Mouse (Mus musculus) gastrocnemius, postnatal 36 days (tissue): Measurements from ENCODE around the gene Fau. TPM values are rescaled to one million over a fixed set of nuclear protein-coding genes. Genes with fewer than 3 reads are reported as not detected.
"Not testable (repeated sequence)": the region's sequence is repeated elsewhere in the genome, so short reads cannot be mapped to it uniquely, and the experiment has no call there.

Experiments
- DNase-seq, 2 experiments: peaks; one replicate each; pipeline ENCODE4 v3.0.0; 2022
- intact Hi-C: fragments of 180-260 bp; cut with DNase I; formaldehyde crosslinking; loops from one replicate; pipeline ENCODE4 v1.15.1; 2025
- total RNA-seq, 2 experiments: library from RNA; stranded (reverse); gene quantifications; 2 replicates each; pipeline ENCODE4 v1.2.3; 2021

The Fau gene
- total RNA-seq, 2 experiments from 2014 or later: 333 to 400 TPM

GRCm38 (mm10) chr19:6044102-6044501 is 13.5 kb upstream of the Fau start:
- DNase-seq, intact Hi-C loops: not testable (repeated sequence)

GRCm38 (mm10) chr19:6045366-6046293 is 12.0 kb upstream of the Fau start:
- intact Hi-C loops: no loop called here
- DNase-seq: no peak

GRCm38 (mm10) chr19:6046294-6047153 is 11.1 kb upstream of the Fau start, which contains the start of gene Syvn1:
Gene Syvn1, plus strand, starts transcription at chr19:6046576.
- intact Hi-C loops: no loop called here

GRCm38 (mm10) chr19:6047154-6047898 is 10.3 kb upstream of the Fau start:
- intact Hi-C loops: no loop called here
- DNase-seq: no peak

More at GRCm38 (mm10) chr19:6046294-6047153, 11.1 kb upstream of the Fau start, which contains the start of gene Syvn1:
- DNase-seq: peak; percentile 82 to 85

GRCm38 (mm10) chr19:6047899-6048166 is 9.8 kb upstream of the Fau start:
- intact Hi-C loops: no loop called here
- no peak for DNase-seq

GRCm38 (mm10) chr19:6048681-6049410 is 8.8 kb upstream of the Fau start:
- no peak for DNase-seq
- intact Hi-C loops: no loop called here

DNA sequence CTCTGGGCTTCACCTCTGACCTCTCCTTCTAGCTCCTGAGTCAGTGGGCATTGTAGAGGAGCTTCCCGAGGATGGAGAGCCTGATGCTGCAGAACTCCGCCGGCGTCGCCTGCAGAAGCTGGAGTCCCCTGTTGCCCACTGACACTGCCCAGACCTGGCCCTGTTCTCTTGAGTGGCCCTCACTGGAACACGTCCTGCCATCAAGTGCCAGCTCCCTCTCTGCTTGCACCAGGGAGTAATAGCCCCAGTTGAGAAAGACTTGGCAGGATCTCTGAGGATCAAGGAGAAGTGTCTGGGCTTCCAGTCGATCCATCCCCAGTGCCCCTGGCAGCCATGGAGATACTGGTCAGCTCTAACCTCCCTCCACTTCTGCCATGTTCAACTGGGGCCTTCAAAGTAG is 5.1 kb upstream of the Fau start:
- intact Hi-C loops: no loop called here
- no peak for DNase-seq

GRCm38 (mm10) chr19:6054296-6054695 is 3.3 kb upstream of the Fau start:
- intact Hi-C loops: no loop called here
- no peak for DNase-seq

DNA sequence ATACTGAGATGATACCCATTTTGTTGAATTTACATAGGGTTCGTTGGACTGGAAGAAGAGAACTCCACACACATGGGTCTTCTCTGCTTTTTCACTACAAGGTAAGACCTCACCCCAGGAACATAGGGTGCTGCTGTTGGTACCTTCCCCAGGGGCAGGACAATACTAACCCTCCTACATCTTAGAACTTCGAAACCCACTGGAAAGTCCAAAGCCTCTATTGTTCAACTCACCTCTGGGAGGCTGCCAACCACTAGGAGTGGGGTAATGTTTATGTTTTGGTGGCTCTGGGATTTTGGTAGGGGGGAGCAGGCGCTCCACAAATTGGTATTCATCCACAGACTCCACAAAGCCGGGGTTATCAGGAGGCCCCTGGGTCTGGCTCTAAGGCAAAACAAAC is 948 bp upstream of the Fau start:
- intact Hi-C loops: no loop called here
- DNase-seq: no peak

GRCm38 (mm10) chr19:6058513-6058912 is 869 bp downstream of the Fau start:
- intact Hi-C loops: no loop called here
- DNase-seq: no peak

DNA sequence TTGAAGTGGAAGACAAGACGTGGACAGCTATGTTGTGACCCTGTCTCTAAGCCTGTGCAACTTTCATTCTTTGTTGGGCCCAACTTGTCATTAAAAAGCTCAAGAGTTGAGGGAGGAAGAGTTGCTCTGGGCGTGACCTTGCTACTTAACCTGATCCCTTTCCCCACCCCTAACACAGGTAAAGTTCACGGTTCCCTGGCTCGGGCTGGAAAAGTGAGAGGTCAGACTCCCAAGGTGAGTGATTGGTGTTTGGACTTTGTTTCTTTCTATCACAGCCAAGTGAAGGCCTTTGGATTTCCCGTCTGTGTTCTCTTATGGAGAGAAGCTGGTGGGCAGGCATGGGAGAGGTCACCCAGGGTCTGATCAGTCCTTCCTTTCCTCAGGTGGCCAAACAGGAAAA is 1.3 kb downstream of the Fau start:
- intact Hi-C loops: loop anchor here (1.0 kb wide), 1 partner anchor 25 kb away; the partner anchor contains the start of genes Cdca5 and Zfpl1

GRCm38 (mm10) chr19:6061021-6061533 is 3.4 kb downstream of the Fau start, which contains the start of gene Znhit2:
Gene Znhit2, plus strand, starts transcription at chr19:6061192.
- intact Hi-C loops: no loop called here
- peak; percentile 88 to 90 for DNase-seq

More for the DNA sequence above, 1.3 kb downstream of the Fau start:
- no peak for DNase-seq

DNA sequence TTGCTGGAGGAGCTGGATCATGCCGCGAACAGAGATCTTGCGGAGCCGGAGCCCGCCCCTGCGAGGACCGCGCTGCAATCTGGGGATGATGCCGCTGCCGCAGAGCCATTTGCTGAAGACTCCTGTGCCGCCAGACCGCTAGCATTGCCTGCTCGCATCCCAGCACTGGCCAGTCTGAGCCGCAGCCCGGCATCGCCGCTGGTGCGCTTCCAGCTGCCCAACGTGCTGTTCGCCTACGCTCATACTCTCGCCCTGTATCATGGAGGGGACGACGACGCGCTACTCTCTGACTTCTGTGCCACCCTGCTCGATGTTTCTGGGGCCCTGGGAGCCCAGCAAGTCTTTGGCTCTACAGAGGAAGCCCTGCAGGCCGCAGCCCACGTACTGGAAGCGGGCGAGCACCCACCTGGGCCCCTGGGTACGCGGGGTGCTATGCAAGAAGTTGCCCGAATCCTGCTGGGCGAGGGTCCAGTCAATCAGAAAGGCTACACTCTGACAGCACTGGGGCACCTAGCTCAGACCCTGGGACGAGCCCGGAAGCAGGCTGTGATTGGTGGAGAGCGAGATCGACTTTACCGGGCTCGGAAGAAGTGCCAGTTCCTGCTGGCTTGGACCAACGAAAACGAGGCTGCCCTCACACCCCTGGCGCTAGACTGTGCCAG is 4.1 kb downstream of the Fau start:
- intact Hi-C loops: no loop called here
- no peak for DNase-seq

GRCm38 (mm10) chr19:6062418-6062817 is 4.8 kb downstream of the Fau start:
- intact Hi-C loops: no loop called here
- no peak for DNase-seq

GRCm38 (mm10) chr19:6063081-6063480 is 5.4 kb downstream of the Fau start:
- intact Hi-C loops: no loop called here
- DNase-seq: no peak

- intact Hi-C loops: no loop called here
- DNase-seq: no peak
These were observed 8.9 kb downstream of the Fau start for GRCm38 (mm10) chr19:6066571-6066970.

GRCm38 (mm10) chr19:6067011-6067723 is 9.5 kb downstream of the Fau start:
- intact Hi-C loops: no loop called here
- peak; percentile 63 for DNase-seq

- intact Hi-C loops: no loop called here
- DNase-seq: peak; percentile 83 to 87
These were observed 10.2 kb downstream of the Fau start, which contains the start of gene Tm7sf2 for GRCm38 (mm10) chr19:6067724-6068415. Gene Tm7sf2, minus strand, starts transcription at chr19:6068373.
